Mouse (Mus musculus) macrophage (primary cell): Measurements from ENCODE around the gene Idnk. TPM values are rescaled to one million over a fixed set of nuclear protein-coding genes. Genes with fewer than 3 reads are reported as not detected.
"Not testable (repeated sequence)": the region's sequence is repeated elsewhere in the genome, so short reads cannot be mapped to it uniquely, and the experiment has no call there.

Experiments
- H3K27ac ChIP-seq: fragments of 350-480 bp; formaldehyde crosslinking; 2 replicates; pipeline ENCODE4 v1.9.0; 2021
- H3K36me3 ChIP-seq: fragments of 350-480 bp; formaldehyde crosslinking; 2 replicates; pipeline ENCODE4 v1.9.0; 2021; ENCODE audit errors: inconsistent target
- H3K4me3 ChIP-seq: fragments of 350-480 bp; formaldehyde crosslinking; 2 replicates; pipeline ENCODE4 v1.9.0; 2021; ENCODE audit errors: inconsistent target
- H3K79me2 ChIP-seq: fragments of 350-480 bp; formaldehyde crosslinking; 2 replicates; pipeline ENCODE4 v1.9.0; 2021; ENCODE audit errors: inconsistent target
- WGBS: methylation state at CpG from one replicate; pipeline ENCODE4 v1.1.7; 2026; ENCODE audit warnings: inconsistent platforms; ENCODE audit not compliant: missing documents; 5-methylcytosine and 5-hydroxymethylcytosine counted together
- polyA plus RNA-seq: library from polyadenylated mRNA; stranded (reverse); fragments of 250-400 nt; gene quantifications from 3 replicates; pipeline ENCODE4 v1.2.4, GENCODE M21; 2018; ENCODE audit warnings: inconsistent platforms

Gene Idnk
- polyA plus RNA-seq, 1 experiment from 2014 or later: 22.2 TPM

GRCm38 (mm10) chr13:58126862-58127765, 30.3 kb upstream of the Idnk start:
- under 1% methylated on average over 74 of the region's 92 CpGs for WGBS
- H3K79me2 ChIP-seq: peaks cover 18% of the 10 kb centered on the region
- peak overlapping the region; percentile 29 for H3K4me3 ChIP-seq
- H3K36me3 ChIP-seq: no peaks in the 10 kb centered on the region
- H3K27ac ChIP-seq: no peak overlapping the region

- under 1% methylated on average over 78 of the region's 81 CpGs for WGBS
- Histone ChIP-seq H3K36me3 (no peaks in the 10 kb centered on the region), H3K4me3 (peak overlapping the region; percentile 23), H3K27ac (0 out of 2 replicates have a peak overlapping the region, but pooled peaks have one; percentile 28), H3K79me2 (peaks cover 18% of the 10 kb centered on the region)
Observed at GRCm38 (mm10) chr13:58127766-58128361, 29.6 kb upstream of the Idnk start.

GRCm38 (mm10) chr13:58128396-58128767, 29.1 kb upstream of the Idnk start, which contains the start of gene Hnrnpa0:
Gene Hnrnpa0 (minus strand): TSS chr13:58128556.
- Histone ChIP-seq H3K36me3 (no peaks in the 10 kb centered on the region), H3K79me2 (peaks cover 18% of the 10 kb centered on the region), H3K27ac (peak within 1 kb of the TSS; percentile 80), H3K4me3 (peak within 1 kb of the TSS; percentile 44)
- under 1% methylated on average over 44 of the region's 62 CpGs for whole genome bisulfite sequencing

GRCm38 (mm10) chr13:58128768-58129671, 28.4 kb upstream of the Idnk start:
- no peaks in the 10 kb centered on the region for H3K36me3 ChIP-seq
- H3K27ac ChIP-seq: peak overlapping the region; percentile 80
- peak overlapping the region; percentile 44 for H3K4me3 ChIP-seq
- H3K79me2 ChIP-seq: peaks cover 18% of the 10 kb centered on the region
- WGBS: 2% methylated on average over 58 of the region's 83 CpGs

- H3K4me3 ChIP-seq: peak overlapping the region; percentile 44
- no peaks in the 10 kb centered on the region for H3K36me3 ChIP-seq
- WGBS: 30% methylated on average over 4 of the region's 4 CpGs
- peaks cover 18% of the 10 kb centered on the region for H3K79me2 ChIP-seq
- peak overlapping the region; percentile 80 for H3K27ac ChIP-seq
Observed at GRCm38 (mm10) chr13:58129687-58130246, 27.7 kb upstream of the Idnk start.

- no peak overlapping the region for H3K4me3 ChIP-seq
- 91% methylated on average over 3 of the region's 3 CpGs for WGBS
Observed at GRCm38 (mm10) chr13:58131692-58132091, 25.8 kb upstream of the Idnk start.

GRCm38 (mm10) chr13:58146603-58147002, 10.8 kb upstream of the Idnk start:
- 98% methylated on average over 8 of the region's 8 CpGs for WGBS

More at GRCm38 (mm10) chr13:58131692-58132091, 25.8 kb upstream of the Idnk start:
- Histone ChIP-seq H3K27ac (no peak overlapping the region), H3K79me2 (peaks cover 4% of the 10 kb centered on the region), H3K36me3 (no peaks in the 10 kb centered on the region)

GRCm38 (mm10) chr13:58147760-58148159, 9.7 kb upstream of the Idnk start:
- WGBS: 91% methylated on average over 1 of the region's 1 CpGs
- H3K79me2 ChIP-seq: no peaks in the 10 kb centered on the region
- H3K36me3 ChIP-seq: no peaks in the 10 kb centered on the region
- H3K4me3 ChIP-seq: no peak overlapping the region
- H3K27ac ChIP-seq: no peak overlapping the region

More at GRCm38 (mm10) chr13:58146603-58147002, 10.8 kb upstream of the Idnk start:
- H3K4me3 ChIP-seq, H3K79me2 ChIP-seq, H3K27ac ChIP-seq, H3K36me3 ChIP-seq: not testable (repeated sequence)

- 4% methylated on average over 17 of the region's 17 CpGs for WGBS
- H3K27ac ChIP-seq: no peak overlapping the region
Observed at GRCm38 (mm10) chr13:58148256-58148831, 9.1 kb upstream of the Idnk start.

GRCm38 (mm10) chr13:58149033-58149558, 8.4 kb upstream of the Idnk start:
- H3K36me3 ChIP-seq: no peaks in the 10 kb centered on the region
- WGBS: 60% methylated on average over 5 of the region's 5 CpGs
- H3K4me3 ChIP-seq: peak overlapping the region; percentile 10; the same call in 1 of the 2 replicates
- H3K79me2 ChIP-seq: no peaks in the 10 kb centered on the region
- no peak overlapping the region for H3K27ac ChIP-seq

More at GRCm38 (mm10) chr13:58148256-58148831, 9.1 kb upstream of the Idnk start:
- H3K4me3 ChIP-seq: peak overlapping the region; percentile 10; the same call in 1 of the 2 replicates
- H3K79me2 ChIP-seq: no peaks in the 10 kb centered on the region
- no peaks in the 10 kb centered on the region for H3K36me3 ChIP-seq

GRCm38 (mm10) chr13:58149629-58150028, 7.8 kb upstream of the Idnk start:
- Histone ChIP-seq H3K27ac (no peak overlapping the region), H3K79me2 (no peaks in the 10 kb centered on the region), H3K36me3 (no peaks in the 10 kb centered on the region), H3K4me3 (no peak overlapping the region)
- 97% methylated on average over 3 of the region's 3 CpGs for WGBS

- Histone ChIP-seq H3K27ac (no peak overlapping the region), H3K79me2 (no peaks in the 10 kb centered on the region), H3K36me3 (no peaks in the 10 kb centered on the region), H3K4me3 (no peak overlapping the region)
- WGBS: 88% methylated on average over 10 of the region's 11 CpGs
Observed at GRCm38 (mm10) chr13:58150442-58150841, 7.0 kb upstream of the Idnk start.

GRCm38 (mm10) chr13:58156031-58156430, 1.4 kb upstream of the Idnk start:
- Histone ChIP-seq H3K79me2 (peaks cover 9% of the 10 kb centered on the region; the same call in 1 of the 2 replicates), H3K36me3 (peaks cover 15% of the 10 kb centered on the region), H3K27ac (no peak overlapping the region), H3K4me3 (no peak overlapping the region)
- 82% methylated on average over 2 of the region's 2 CpGs for WGBS
